Mouse (Mus musculus) bone marrow macrophage, adult 2 months (primary cell): ENCODE measurements around the gene Klhl35. TPM values are rescaled to one million over a fixed set of nuclear protein-coding genes. Genes with fewer than 3 reads are reported as not detected.
A peak's percentile ranks its signal among the peaks of the same experiment; 100 is the strongest.
"Not testable (repeated sequence)": the region's sequence is repeated elsewhere in the genome, so short reads cannot be mapped to it uniquely, and the experiment has no call there.

Experiments
- H3K27ac ChIP-seq: 2 replicates; pipeline ENCODE4 v1.5.1; 2012; ENCODE audit warnings: low read depth, low read length; ENCODE audit not compliant: insufficient read depth
- H3K4me1 ChIP-seq: 2 replicates; pipeline ENCODE4 v1.6.1; 2012; ENCODE audit warnings: low read length; ENCODE audit not compliant: control insufficient read depth, insufficient read depth
- H3K4me3 ChIP-seq: 2 replicates; pipeline ENCODE4 v1.5.1; 2012; ENCODE audit warnings: mild to moderate bottlenecking, low read length, moderate library complexity; ENCODE audit not compliant: insufficient read depth
- CTCF ChIP-seq: IDR thresholded peaks from 2 replicates; pipeline ENCODE4 v1.5.1; 2012; ENCODE audit warnings: low read depth, mild to moderate bottlenecking, low read length, moderate library complexity
- POLR2A ChIP-seq: IDR thresholded peaks from 2 replicates; pipeline ENCODE4 v1.6.1; 2012; ENCODE audit warnings: mild to moderate bottlenecking, low read depth, low read length, borderline replicate concordance
- polyA plus RNA-seq: library from polyadenylated mRNA; stranded (reverse); fragments of >200 nt; gene quantifications from 2 replicates; pipeline ENCODE4 v1.2.4, GENCODE M21; 2012; ENCODE audit not compliant: missing spikeins, insufficient read depth, insufficient read length

Klhl35 gene
- polyA plus RNA-seq, 1 experiment = 0.63 TPM

GRCm38 (mm10) chr7:99483271-99483923 lies 17.6 kb downstream of the Klhl35 start, which contains the start of gene Rps3:
Gene Rps3 (minus strand): TSS chr7:99483738.
- Histone ChIP-seq H3K27ac (peak within 1 kb of the TSS; percentile 75), H3K4me1 (peaks cover 37% of the 10 kb centered on the region), H3K4me3 (peak within 1 kb of the TSS; percentile 88)
- TF ChIP-seq CTCF = no peak
- no peak; the same call in 1 of the 2 replicates for TF ChIP-seq POLR2A

- TF ChIP-seq CTCF = no peak
- no peak for TF ChIP-seq POLR2A
- H3K4me3 ChIP-seq = no peak overlapping the region; the same call in 1 of the 2 replicates
- H3K27ac ChIP-seq = peak overlapping the region; percentile 47; the same call in 1 of the 2 replicates
- H3K4me1 ChIP-seq = peaks cover 36% of the 10 kb centered on the region
Measured at GRCm38 (mm10) chr7:99483924-99484319, 18.1 kb downstream of the Klhl35 start.

- Histone ChIP-seq H3K4me1 (peaks cover 29% of the 10 kb centered on the region), H3K4me3 (no peak overlapping the region), H3K27ac (no peak overlapping the region)
- TF ChIP-seq POLR2A = no peak
- no peak for TF ChIP-seq CTCF
Measured at GRCm38 (mm10) chr7:99484679-99485078, 18.9 kb downstream of the Klhl35 start.

GRCm38 (mm10) chr7:99489708-99490107 lies 23.9 kb downstream of the Klhl35 start:
- TF ChIP-seq CTCF = no peak
- TF ChIP-seq POLR2A = no peak
- 0 out of 2 replicates have a peak, but pooled peaks cover 3% of the 10 kb centered on the region for H3K4me1 ChIP-seq
- H3K4me3 ChIP-seq = no peak overlapping the region
- no peak overlapping the region for H3K27ac ChIP-seq

GRCm38 (mm10) chr7:99499128-99499527 lies 33.3 kb downstream of the Klhl35 start:
- H3K4me3 ChIP-seq = no peak overlapping the region
- no peaks in the 10 kb centered on the region for H3K4me1 ChIP-seq
- no peak overlapping the region for H3K27ac ChIP-seq
- TF ChIP-seq POLR2A (no peak), CTCF (no peak)

- H3K4me1 ChIP-seq = no peaks in the 10 kb centered on the region
- H3K4me3 ChIP-seq = no peak overlapping the region
- peak; percentile 82 for TF ChIP-seq CTCF
- TF ChIP-seq POLR2A = no peak
- no peak overlapping the region for H3K27ac ChIP-seq
Measured at GRCm38 (mm10) chr7:99500201-99500600, 34.4 kb downstream of the Klhl35 start.

GRCm38 (mm10) chr7:99500655-99501054 lies 34.9 kb downstream of the Klhl35 start:
- TF ChIP-seq POLR2A (no peak), CTCF (no peak)

GRCm38 (mm10) chr7:99501148-99501547 lies 35.3 kb downstream of the Klhl35 start:
- H3K27ac ChIP-seq = no peak overlapping the region
- TF ChIP-seq POLR2A (no peak), CTCF (no peak)
- H3K4me1 ChIP-seq = no peaks in the 10 kb centered on the region; the same call in 1 of the 2 replicates
- H3K4me3 ChIP-seq = no peak overlapping the region

More at GRCm38 (mm10) chr7:99500655-99501054, 34.9 kb downstream of the Klhl35 start:
- Histone ChIP-seq H3K4me3 (no peak overlapping the region), H3K27ac (no peak overlapping the region), H3K4me1 (no peaks in the 10 kb centered on the region; the same call in 1 of the 2 replicates)

GRCm38 (mm10) chr7:99504556-99504955 lies 38.8 kb downstream of the Klhl35 start:
- no peak overlapping the region for H3K4me3 ChIP-seq
- H3K4me1 ChIP-seq = peaks cover 17% of the 10 kb centered on the region
- no peak for TF ChIP-seq CTCF
- TF ChIP-seq POLR2A = no peak
- no peak overlapping the region for H3K27ac ChIP-seq

- peaks cover 26% of the 10 kb centered on the region for H3K4me1 ChIP-seq
- not testable (repeated sequence) for H3K27ac ChIP-seq, H3K4me3 ChIP-seq
Measured at GRCm38 (mm10) chr7:99508187-99508586, 42.4 kb downstream of the Klhl35 start.
